Mouse (Mus musculus) erythroblast, embryonic 14.5 days (primary cell): ENCODE results near the gene 4933424G06Rik.

Experiments
- GATA1 ChIP-seq: IDR thresholded peaks from 2 replicates; pipeline ENCODE4 v1.6.1; 2012; ENCODE audit warnings: low read length, inconsistent platforms, mixed read lengths
- TAL1 ChIP-seq: IDR thresholded peaks from 3 replicates; pipeline ENCODE4 v1.6.1; 2012; ENCODE audit warnings: low read length, inconsistent platforms, mixed read lengths

DNA sequence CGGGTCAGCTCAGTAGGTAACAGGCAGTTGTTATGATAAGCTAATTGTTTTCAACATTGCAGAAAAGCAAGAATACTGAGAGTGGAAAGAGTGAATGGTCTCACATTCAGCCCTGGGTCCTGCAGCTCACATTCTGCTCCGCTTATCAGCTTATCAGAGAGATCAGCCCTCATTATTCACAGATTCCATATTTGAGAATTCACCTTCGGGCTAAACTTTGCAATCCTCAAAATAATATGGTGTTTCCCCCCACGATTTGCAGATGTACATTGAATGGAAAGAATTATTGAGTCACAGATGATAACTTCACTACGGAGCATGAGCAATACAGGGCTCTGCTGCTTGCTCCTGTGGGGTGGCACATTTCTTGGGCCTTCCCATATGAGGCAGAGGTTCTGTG is 58.8 kb downstream of the 4933424G06Rik start:
- TF ChIP-seq TAL1 (no peak), GATA1 (no peak)
